Mouse (Mus musculus) ovary, postnatal 14 days (tissue): ENCODE data around the gene Tspan10.
A peak's percentile ranks its signal among the peaks of the same experiment; 100 is the strongest.
"Not testable (repeated sequence)": the region's sequence is repeated elsewhere in the genome, so short reads cannot be mapped to it uniquely, and the experiment has no call there.

Experiments
- DNase-seq: peaks from one replicate; pipeline ENCODE4 v3.0.0; 2022; ENCODE audit warnings: low spot score

Tspan10 gene

GRCm38 (mm10) chr11:120442344-120442743, at the start of gene Tspan10:
TSS of gene Tspan10 (plus strand) at chr11:120442644.
- DNase-seq = no peak

GRCm38 (mm10) chr11:120395661-120396060, 46.8 kb upstream of the Tspan10 start:
- DNase-seq = no peak

- DNase-seq = no peak
Observed at GRCm38 (mm10) chr11:120397602-120398001, 44.8 kb upstream of the Tspan10 start.

- DNase-seq = no peak
Observed at GRCm38 (mm10) chr11:120399319-120399718, 43.1 kb upstream of the Tspan10 start.

GRCm38 (mm10) chr11:120404814-120405213, 37.6 kb upstream of the Tspan10 start:
- DNase-seq = no peak

- no peak for DNase-seq
Observed at GRCm38 (mm10) chr11:120405867-120406266, 36.6 kb upstream of the Tspan10 start.

- DNase-seq = no peak
Observed at GRCm38 (mm10) chr11:120406445-120406844, 36.0 kb upstream of the Tspan10 start.

GRCm38 (mm10) chr11:120413621-120414020, 28.8 kb upstream of the Tspan10 start:
- DNase-seq = not testable (repeated sequence)

- DNase-seq = no peak
Observed at GRCm38 (mm10) chr11:120417852-120418251, 24.6 kb upstream of the Tspan10 start.

- no peak for DNase-seq
Observed at GRCm38 (mm10) chr11:120418592-120418991, 23.9 kb upstream of the Tspan10 start.

- DNase-seq = no peak
Observed at GRCm38 (mm10) chr11:120422651-120423568, 19.5 kb upstream of the Tspan10 start.

- DNase-seq = peak; percentile 62
Observed at GRCm38 (mm10) chr11:120423569-120424295, 18.7 kb upstream of the Tspan10 start.

GRCm38 (mm10) chr11:120426727-120427126, 15.7 kb upstream of the Tspan10 start:
- no peak for DNase-seq

- DNase-seq = peak; percentile 93
Observed at GRCm38 (mm10) chr11:120437152-120437856, 5.1 kb upstream of the Tspan10 start, which contains the start of gene Nploc4. TSS of gene Nploc4 (minus strand) at chr11:120437708.

- DNase-seq = no peak
Observed at GRCm38 (mm10) chr11:120437857-120438385, 4.5 kb upstream of the Tspan10 start.

GRCm38 (mm10) chr11:120442765-120443280, 379 bp downstream of the Tspan10 start:
- DNase-seq = no peak

- DNase-seq = no peak
Observed at GRCm38 (mm10) chr11:120444106-120444505, 1.7 kb downstream of the Tspan10 start.

- no peak for DNase-seq
Observed at GRCm38 (mm10) chr11:120445475-120445874, 3.0 kb downstream of the Tspan10 start.

GRCm38 (mm10) chr11:120447179-120447578, 4.7 kb downstream of the Tspan10 start:
- no peak for DNase-seq

- no peak for DNase-seq
Observed at GRCm38 (mm10) chr11:120452246-120452645, 9.8 kb downstream of the Tspan10 start.

GRCm38 (mm10) chr11:120453306-120453705, 10.9 kb downstream of the Tspan10 start, which contains the start of gene Pde6g:
TSS of gene Pde6g (minus strand) at chr11:120453500.
- no peak for DNase-seq

- DNase-seq = no peak
Observed at GRCm38 (mm10) chr11:120454965-120455364, 12.5 kb downstream of the Tspan10 start.
